Mouse (Mus musculus) CD4-positive naive resting alpha-beta T cell, adult 57 days (primary cell): Measurements from ENCODE around the gene Cirbp. TPM values are rescaled to one million over a fixed set of nuclear protein-coding genes. Genes with fewer than 3 reads are reported as not detected.

ENCODE experiments used
- total RNA-seq: library from RNA; stranded (reverse); gene quantifications from one replicate; pipeline ENCODE4 v1.2.4, GENCODE M21; 2023

Cirbp gene
- 178 TPM for total RNA-seq

GRCm38 (mm10) chr10:80165392-80166128 lies at the start of gene Cirbp:
Gene Cirbp (plus strand): TSS chr10:80165985.

DNA sequence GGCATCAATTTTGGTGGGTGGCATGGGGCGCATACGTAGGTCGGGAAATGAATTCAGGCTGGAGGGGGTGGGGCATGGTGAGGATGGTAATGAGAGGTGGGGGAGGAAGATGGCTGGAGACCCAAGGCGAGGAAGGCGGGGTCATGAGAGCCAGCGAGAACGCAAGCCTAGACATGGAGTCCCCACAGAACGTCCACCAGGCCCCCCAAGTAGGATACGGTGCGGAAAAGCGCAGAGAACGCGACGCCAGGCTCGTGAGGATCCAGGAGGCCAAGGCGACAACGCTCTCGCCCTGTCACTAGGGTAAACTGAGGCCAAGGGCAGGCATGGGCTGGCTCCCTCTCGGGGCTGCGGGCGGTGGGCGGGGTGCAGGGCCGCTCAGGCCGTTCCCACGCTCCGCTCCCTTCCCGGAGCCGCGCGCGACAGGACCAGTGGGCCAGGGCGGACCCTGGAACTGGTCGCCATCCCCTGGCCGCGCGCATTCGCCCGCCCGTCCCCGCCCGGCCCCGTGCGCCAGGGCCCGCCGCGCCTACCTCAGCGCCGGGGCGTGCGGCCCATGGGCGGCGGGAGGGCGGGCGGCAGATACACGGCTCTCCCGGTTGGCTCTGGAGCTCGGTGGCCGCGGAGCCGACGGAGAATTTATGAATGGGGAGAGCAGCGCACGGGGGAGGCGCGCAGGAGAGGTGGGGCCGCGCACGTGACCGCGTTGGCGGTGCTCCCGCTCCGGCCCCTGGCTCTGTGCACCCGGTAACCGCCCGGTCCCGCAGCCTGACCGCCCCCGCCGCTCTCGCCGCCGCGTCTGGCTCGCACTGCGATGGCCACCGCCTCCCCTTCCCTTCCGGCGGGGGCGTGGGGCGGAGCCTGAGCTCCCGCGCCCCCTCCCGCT lies 27.0 kb upstream of the Cirbp start, which contains the start of gene Atp5d:
Gene Atp5d, plus strand, starts transcription at position 80 of the 886 bp plus-strand sequence.

GRCm38 (mm10) chr10:80140666-80141035 lies 25.1 kb upstream of the Cirbp start, which contains the start of gene Cbarp:
Gene Cbarp (minus strand): TSS chr10:80140835.

GRCm38 (mm10) chr10:80147719-80148601 lies 17.8 kb upstream of the Cirbp start, which contains the start of gene Midn:
Gene Midn (plus strand): TSS chr10:80148272.

DNA sequence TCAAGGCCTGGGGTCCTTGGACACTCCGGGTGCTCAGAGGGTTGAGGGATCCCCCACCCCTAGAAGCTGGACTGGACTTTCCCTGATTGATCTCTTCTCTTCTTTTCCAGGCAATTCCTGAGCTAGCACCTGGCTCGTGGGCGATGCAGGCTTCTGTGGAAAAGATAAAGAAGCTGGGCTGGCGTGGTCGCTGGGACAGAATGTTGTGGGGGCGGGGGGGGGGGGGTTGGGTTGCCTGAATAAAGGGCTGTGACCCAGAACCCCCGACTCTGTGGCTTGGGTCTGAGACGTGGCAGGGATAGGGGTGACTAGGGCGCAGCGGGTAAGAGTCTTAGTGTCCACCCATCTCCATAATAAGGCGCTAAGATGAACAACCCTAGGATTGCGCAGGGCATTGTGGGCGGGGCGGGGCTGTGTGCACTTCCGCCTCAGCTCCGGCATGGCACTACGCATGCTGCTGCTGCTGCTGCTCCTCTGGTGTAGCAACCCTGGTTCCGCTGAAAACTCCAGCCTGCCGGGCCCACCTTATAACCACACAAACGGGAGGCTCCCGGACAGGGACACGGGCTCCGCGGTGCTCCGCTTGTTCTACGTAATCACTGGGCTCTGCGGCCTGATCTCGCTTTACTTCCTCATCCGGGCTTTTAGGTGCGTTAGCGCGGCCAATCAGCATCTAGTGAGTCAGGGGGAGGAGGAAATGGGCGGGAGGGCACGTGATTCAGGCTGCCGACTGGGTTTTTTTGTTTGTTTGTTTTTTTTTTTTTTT lies 6.9 kb downstream of the Cirbp start, which contains the start of gene 1600002K03Rik:
Gene 1600002K03Rik, plus strand, starts transcription at position 418 of the 766 bp plus-strand sequence.

GRCm38 (mm10) chr10:80179068-80180051 lies 13.6 kb downstream of the Cirbp start, which contains the start of gene Efna2:
Gene Efna2 (plus strand): TSS chr10:80179482.

Other genes starting within 250 kb of the Cirbp start
- 0.65 TPM for gene Kiss1r, start 249.0 kb upstream of the Cirbp start, total RNA-seq
- 119 TPM for gene R3hdm4, start 244.8 kb upstream of the Cirbp start, total RNA-seq
- 8.4 TPM for gene Arid3a, start 238.9 kb upstream of the Cirbp start, total RNA-seq
- 48.5 TPM for gene Wdr18, start 205.8 kb upstream of the Cirbp start, total RNA-seq
- 0.68 TPM for gene Grin3b, start 195.3 kb upstream of the Cirbp start, total RNA-seq
- gene Tmem259, start 181.7 kb upstream of the Cirbp start, total RNA-seq, result 158 TPM
- gene Cnn2, start 177.4 kb upstream of the Cirbp start, total RNA-seq, result 442 TPM
- 80.3 TPM for gene Abca7, start 169.5 kb upstream of the Cirbp start, total RNA-seq
- gene Arhgap45, start 149.3 kb upstream of the Cirbp start, total RNA-seq, result 901 TPM
- 75.3 TPM for gene Polr2e, start 126.2 kb upstream of the Cirbp start, total RNA-seq
- gene Gpx4, start 118.8 kb upstream of the Cirbp start, total RNA-seq, result 154 TPM
- 103 TPM for gene Sbno2, start 60.4 kb upstream of the Cirbp start, total RNA-seq
- gene Stk11, start 50.2 kb upstream of the Cirbp start, total RNA-seq, result 140 TPM
- gene Atp5d, start 27.4 kb upstream of the Cirbp start, total RNA-seq, result 168 TPM
- gene Cbarp, start 25.1 kb upstream of the Cirbp start, total RNA-seq, result 38.2 TPM
- gene Midn, start 17.7 kb upstream of the Cirbp start, total RNA-seq, result 101 TPM
- 11.6 TPM for gene 1600002K03Rik, start 7.0 kb downstream of the Cirbp start, total RNA-seq
- gene Efna2, start 13.5 kb downstream of the Cirbp start, total RNA-seq, result 0.35 TPM
- gene Mum1, start 60.4 kb downstream of the Cirbp start, total RNA-seq, result 75.4 TPM
- 95.8 TPM for gene Ndufs7, start 83.1 kb downstream of the Cirbp start, total RNA-seq
- gene Gamt, start 95.0 kb downstream of the Cirbp start, total RNA-seq, result not detected
- gene Dazap1, start 95.5 kb downstream of the Cirbp start, total RNA-seq, result 170 TPM
- 3,730 TPM for gene Rps15, start 126.5 kb downstream of the Cirbp start, total RNA-seq
- not detected for gene Apc2, start 130.0 kb downstream of the Cirbp start, total RNA-seq
- 26.2 TPM for gene 2310011J03Rik, start 154.6 kb downstream of the Cirbp start, total RNA-seq
- 1.5 TPM for gene Pcsk4, start 163.5 kb downstream of the Cirbp start, total RNA-seq
- not detected for gene Reep6, start 164.0 kb downstream of the Cirbp start, total RNA-seq
- gene Adamtsl5, start 182.4 kb downstream of the Cirbp start, total RNA-seq, result not detected
- not detected for gene Plk5, start 190.5 kb downstream of the Cirbp start, total RNA-seq
- 10.8 TPM for gene Mex3d, start 221.7 kb downstream of the Cirbp start, total RNA-seq
- 108 TPM for gene Mbd3, start 233.6 kb downstream of the Cirbp start, total RNA-seq
- gene Uqcr11, start 240.8 kb downstream of the Cirbp start, total RNA-seq, result 54.4 TPM